In genomic region chr7:65527071-65528007, GRCm38 (mm10) we compare ENCODE assay signal across 8 mouse cellular contexts. TPM values are rescaled to one million over a fixed set of nuclear protein-coding genes. Genes with fewer than 3 reads are reported as not detected.
DNase-seq lines count a peak whose midpoint lies in the region; ATAC-seq and TF ChIP-seq lines count a peak whose summit lies in the region.

TSS of gene Tjp1 (minus strand) at chr7:65527781.

- peak within 1 kb of the TSS; percentile 79 for H3K4me3 ChIP-seq in ES-Bruce4 (ENCODE audit: low read depth, low read length)
- H3K4me3 ChIP-seq in embryonic facial prominence, embryonic 13.5 days = peak within 1 kb of the TSS; percentile 66
- H3K4me3 ChIP-seq in heart, embryonic 10.5 days = peak within 1 kb of the TSS; percentile 68

- H3K4me2 ChIP-seq in embryonic facial prominence, embryonic 13.5 days = peak within 1 kb of the TSS; percentile 98

- WGBS in embryonic facial prominence, embryonic 13.5 days = under 1% methylated on average over 113 of the region's 115 CpGs
- 2% methylated on average over 111 of the region's 115 CpGs for WGBS in heart, embryonic 10.5 days

- H3K36me3 ChIP-seq in ES-Bruce4 (ENCODE audit: control insufficient read depth, insufficient read depth, low read length, poor library complexity, severe bottlenecking) = no peaks in the 10 kb centered on the region
- no peaks in the 10 kb centered on the region for H3K36me3 ChIP-seq in embryonic facial prominence, embryonic 13.5 days
- H3K36me3 ChIP-seq in heart, embryonic 10.5 days = no peaks in the 10 kb centered on the region

- H3K4me1 ChIP-seq in ES-Bruce4 (ENCODE audit: control insufficient read depth, insufficient read depth, low read length) = no peaks in the 10 kb centered on the region
- peaks cover 2% of the 10 kb centered on the region; the same call in 1 of the 2 replicates for H3K4me1 ChIP-seq in embryonic facial prominence, embryonic 13.5 days
- 0 out of 2 replicates have a peak, but pooled peaks cover 6% of the 10 kb centered on the region for H3K4me1 ChIP-seq in heart, embryonic 10.5 days

- TF ChIP-seq EP300 in ES-Bruce4 (IDR thresholded peaks at IDR 0.05; ENCODE audit: insufficient read depth, low read depth, low read length) = no peak

- peak within 1 kb of the TSS; percentile 87 for H3K9ac ChIP-seq in ES-Bruce4 (ENCODE audit: low read depth, poor library complexity, severe bottlenecking)
- H3K9ac ChIP-seq in embryonic facial prominence, embryonic 13.5 days = peak within 1 kb of the TSS; percentile 70

- H3K9me3 ChIP-seq in ES-Bruce4 (replicated peaks; ENCODE audit: control insufficient read depth, insufficient read depth, low read length, poor library complexity, severe bottlenecking) = no peaks in the 10 kb centered on the region
- H3K9me3 ChIP-seq in embryonic facial prominence, embryonic 13.5 days = no peaks in the 10 kb centered on the region
- no peaks in the 10 kb centered on the region for H3K9me3 ChIP-seq in heart, embryonic 10.5 days

- peak; percentile 59; the same call in 1 of the 2 replicates for ATAC-seq in embryonic facial prominence, embryonic 13.5 days (ENCODE audit: insufficient number of reproducible peaks, insufficient read depth, low FRiP score, low TSS enrichment, low read depth)

- peak; percentile 16 for DNase-seq in adrenal gland, postnatal 14 days
- DNase-seq in heart, embryonic 10.5 days (ENCODE audit: low spot score) = no peak
- peak in 1 of 2 experiments; percentile 48 for DNase-seq in layer of hippocampus, adult 8-10 months (ENCODE audit: low spot score in 2 of 2)
- DNase-seq in lung, postnatal 14 days = peak; percentile 5
- peak; percentile 70 for DNase-seq in right cerebral cortex, postnatal 4 days
- DNase-seq in thymus, postnatal 14 days = no peak

- peaks cover 2% of the 10 kb centered on the region; the same call in 1 of the 2 replicates for H3K27me3 ChIP-seq in ES-Bruce4 (ENCODE audit: control insufficient read depth, insufficient read depth, low read length, poor library complexity, severe bottlenecking)
- H3K27me3 ChIP-seq in embryonic facial prominence, embryonic 13.5 days = peaks cover 67% of the 10 kb centered on the region
- peaks cover 73% of the 10 kb centered on the region for H3K27me3 ChIP-seq in heart, embryonic 10.5 days (ENCODE audit: insufficient read depth, poor library complexity, severe bottlenecking)

- no peak for TF ChIP-seq POLR2A in ES-Bruce4 (IDR thresholded peaks at IDR 0.05; ENCODE audit: insufficient read depth, low read length)

- no peak within 1 kb of the TSS for H3K27ac ChIP-seq in ES-Bruce4 (ENCODE audit: insufficient read depth, low read length)
- no peak within 1 kb of the TSS for H3K27ac ChIP-seq in embryonic facial prominence, embryonic 13.5 days
- H3K27ac ChIP-seq in heart, embryonic 10.5 days = peak within 1 kb of the TSS; percentile 2; the same call in 1 of the 2 replicates

- TF ChIP-seq CTCF in ES-Bruce4 (IDR thresholded peaks at IDR 0.05; ENCODE audit: low read depth, low read length) = no peak

RNA-seq across cellular contexts. Expression of gene Tjp1, which starts in this region (rescaled TPM):
- 209 TPM in 2 replicates for polyA plus RNA-seq in ES-Bruce4 (2011; ENCODE audit: insufficient read depth, insufficient read length, low read depth, missing spikeins)
- 96.7 and 105 TPM in 2 replicates for total RNA-seq in adrenal gland, postnatal 14 days (2021)
- 18.7 and 19.8 TPM in 2 replicates for polyA plus RNA-seq in embryonic facial prominence, embryonic 13.5 days (2015; fragmentation: Nextera tagmentation; extraction: Ambion mirVana)
- polyA plus RNA-seq in heart, embryonic 10.5 days (2016; fragmentation: Nextera tagmentation; extraction: Ambion mirVana) = 28.1 and 33.6 TPM in 2 replicates
- 100 to 1,000 TPM; 132 to 163 (median 150) TPM for total RNA-seq in layer of hippocampus, adult 8-10 months (2022)

Comparison
In these comparisons a context has a peak if more than half of its experiments do, and no peak if none do; other contexts are left out.
1. DNase-seq: peak in adrenal gland, postnatal 14 days (single experiment), lung, postnatal 14 days (single experiment) and right cerebral cortex, postnatal 4 days (single experiment); none in heart, embryonic 10.5 days (single experiment) and thymus, postnatal 14 days (single experiment).
2. Peak in every context shown above with its lines, with median percentiles within 50 percentile points of each other: H3K4me3 ChIP-seq.